Mouse (Mus musculus): ENCODE results near the gene Gm9887. TPM values are rescaled to one million over a fixed set of nuclear protein-coding genes. Genes with fewer than 3 reads are reported as not detected.

Gene Gm9887
- total and polyA plus RNA-seq, 2 experiments: 0.37 to 0.48 TPM

DNA sequence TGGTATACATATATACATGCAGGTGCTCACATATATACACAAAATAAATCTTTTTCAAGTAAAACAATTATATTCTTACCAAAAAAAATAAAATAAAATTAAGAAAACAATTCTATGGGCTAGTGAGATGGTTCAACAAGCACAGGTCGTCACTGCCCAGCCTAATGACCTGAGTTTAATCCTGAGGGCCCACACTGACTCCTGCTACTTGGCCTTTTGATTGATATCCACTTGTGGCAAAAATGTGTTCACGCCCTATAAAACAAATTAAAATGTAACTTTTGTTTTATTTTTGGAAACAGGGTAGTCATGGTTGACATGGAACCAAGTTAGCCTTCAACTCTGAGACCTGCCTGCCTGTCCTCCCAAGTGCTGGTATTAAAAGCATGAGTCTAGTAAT lies 22.3 kb downstream of the Gm9887 start:
- no peaks in the 10 kb centered on the region for H3K79me2 ChIP-seq (ENCODE audit: control insufficient read depth, insufficient read depth, low read length)
- no peak overlapping the region for H3K4me3 ChIP-seq (ENCODE audit: insufficient read depth, low read depth, low read length)
- WGBS: 85% methylated on average over 2 of the region's 2 CpGs
- no peak for TF ChIP-seq POLR2A (IDR thresholded peaks at IDR 0.05; ENCODE audit: extremely low read depth, insufficient read depth, low read length)
- H3K27me3 ChIP-seq (ENCODE audit: control insufficient read depth, insufficient read depth, low read length): no peaks in the 10 kb centered on the region
- no peaks in the 10 kb centered on the region for H3K4me1 ChIP-seq (ENCODE audit: control insufficient read depth, insufficient read depth, low read length)
- peaks cover 62% of the 10 kb centered on the region for H3K36me3 ChIP-seq (ENCODE audit: control insufficient read depth, insufficient read depth, low read length)
- no peak overlapping the region for H3K9ac ChIP-seq (ENCODE audit: low read depth, low read length)
- DNase-seq (ENCODE audit: extremely low read depth, low read depth, low spot score): no peak
- H3K27ac ChIP-seq (replicated peaks; ENCODE audit: insufficient read depth, low read depth, low read length): no peak overlapping the region

DNA sequence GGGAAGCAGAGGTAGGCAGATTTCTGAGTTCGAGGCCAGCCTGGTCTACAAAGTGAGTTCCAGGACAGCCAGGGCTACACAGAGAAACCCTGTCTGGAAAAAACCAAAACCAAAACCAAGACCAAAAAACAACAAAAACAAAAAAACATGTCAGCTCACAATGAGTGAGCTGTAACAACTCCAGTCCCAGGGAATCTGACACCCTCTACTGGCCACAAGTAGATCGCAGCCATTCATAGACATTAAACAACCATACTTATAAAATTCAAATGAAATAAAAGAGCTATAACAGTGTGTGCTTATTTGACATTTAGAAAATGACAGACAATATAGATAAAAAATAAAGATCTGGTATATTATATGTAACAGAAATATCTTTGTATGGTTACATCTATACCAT lies 38.7 kb downstream of the Gm9887 start:
- Histone ChIP-seq H3K4me1 (ENCODE audit: control insufficient read depth, insufficient read depth, low read length) (no peaks in the 10 kb centered on the region), H3K4me3 (ENCODE audit: insufficient read depth, low read depth, low read length) (no peak overlapping the region), H3K27ac (replicated peaks; ENCODE audit: insufficient read depth, low read depth, low read length) (no peak overlapping the region), H3K79me2 (ENCODE audit: control insufficient read depth, insufficient read depth, low read length) (no peaks in the 10 kb centered on the region; the same call in 1 of the 2 replicates), H3K9ac (ENCODE audit: low read depth, low read length) (no peak overlapping the region), H3K36me3 (ENCODE audit: control insufficient read depth, insufficient read depth, low read length) (peaks cover 44% of the 10 kb centered on the region), H3K27me3 (ENCODE audit: control insufficient read depth, insufficient read depth, low read length) (no peaks in the 10 kb centered on the region)
- TF ChIP-seq CTCF (IDR thresholded peaks at IDR 0.05; ENCODE audit: low read depth, low read length) (no peak; the same call in 1 of the 2 replicates), POLR2A (IDR thresholded peaks at IDR 0.05; ENCODE audit: extremely low read depth, insufficient read depth, low read length) (no peak)
- 84% methylated on average over 2 of the region's 2 CpGs for WGBS
- DNase-seq (ENCODE audit: extremely low read depth, low read depth, low spot score): no peak

DNA sequence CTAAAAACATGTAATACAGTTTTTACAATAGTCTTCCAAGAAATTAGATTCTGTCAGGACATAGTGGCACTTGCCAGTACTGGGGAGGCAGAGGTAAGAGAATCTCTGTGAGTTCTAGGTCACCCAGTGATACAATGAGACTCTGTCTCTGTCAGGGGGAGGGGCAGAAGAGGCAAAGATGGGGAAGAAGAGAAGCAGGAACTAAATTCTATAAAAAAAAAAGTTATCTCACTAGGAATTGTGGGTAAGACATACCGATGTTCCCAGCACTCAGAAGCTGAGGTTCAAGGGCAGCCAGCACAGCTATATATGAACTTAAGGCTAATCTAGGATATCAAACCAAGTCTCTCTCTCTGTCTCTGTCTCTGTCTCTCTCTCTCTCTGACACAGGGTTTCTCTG lies 40.1 kb downstream of the Gm9887 start:
- H3K27ac ChIP-seq (replicated peaks; ENCODE audit: insufficient read depth, low read depth, low read length): no peak overlapping the region
- no peak overlapping the region for H3K4me3 ChIP-seq (ENCODE audit: insufficient read depth, low read depth, low read length)
- peaks cover 44% of the 10 kb centered on the region for H3K36me3 ChIP-seq (ENCODE audit: control insufficient read depth, insufficient read depth, low read length)
- no peaks in the 10 kb centered on the region for H3K4me1 ChIP-seq (ENCODE audit: control insufficient read depth, insufficient read depth, low read length)
- WGBS: 65% methylated on average over 1 of the region's 1 CpGs
- no peaks in the 10 kb centered on the region for H3K79me2 ChIP-seq (ENCODE audit: control insufficient read depth, insufficient read depth, low read length)
- no peak for TF ChIP-seq POLR2A (IDR thresholded peaks at IDR 0.05; ENCODE audit: extremely low read depth, insufficient read depth, low read length)
- no peak for TF ChIP-seq CTCF (IDR thresholded peaks at IDR 0.05; ENCODE audit: low read depth, low read length)
- no peaks in the 10 kb centered on the region for H3K27me3 ChIP-seq (ENCODE audit: control insufficient read depth, insufficient read depth, low read length)
- no peak overlapping the region for H3K9ac ChIP-seq (ENCODE audit: low read depth, low read length)
- DNase-seq (ENCODE audit: extremely low read depth, low read depth, low spot score): no peak

DNA sequence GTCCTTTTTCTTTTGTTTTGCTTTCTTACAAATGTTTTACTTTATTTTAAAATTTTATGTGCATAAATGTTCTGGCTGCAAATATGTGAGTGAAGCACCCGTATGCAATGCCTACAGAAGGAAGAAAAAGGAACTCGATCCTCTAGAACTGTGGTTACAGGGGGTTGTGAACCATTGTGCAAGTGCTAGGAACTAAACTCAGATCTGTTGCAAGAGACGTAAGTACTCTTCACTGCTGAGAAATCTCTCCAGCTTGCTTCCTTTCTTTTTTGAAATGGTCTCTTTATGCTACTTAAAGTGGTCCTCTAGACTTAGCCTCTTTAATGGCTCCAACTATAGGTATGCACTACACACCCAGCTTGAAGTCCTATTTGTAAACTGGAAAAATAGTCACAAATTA lies 41.1 kb downstream of the Gm9887 start:
- WGBS: 94% methylated on average over 3 of the region's 3 CpGs

More for the DNA sequence above, 41.1 kb downstream of the Gm9887 start:
- Histone ChIP-seq H3K4me3 (ENCODE audit: insufficient read depth, low read depth, low read length) (no peak overlapping the region), H3K27me3 (ENCODE audit: control insufficient read depth, insufficient read depth, low read length) (no peaks in the 10 kb centered on the region), H3K27ac (replicated peaks; ENCODE audit: insufficient read depth, low read depth, low read length) (no peak overlapping the region), H3K4me1 (ENCODE audit: control insufficient read depth, insufficient read depth, low read length) (no peaks in the 10 kb centered on the region), H3K36me3 (ENCODE audit: control insufficient read depth, insufficient read depth, low read length) (peaks cover 43% of the 10 kb centered on the region), H3K79me2 (ENCODE audit: control insufficient read depth, insufficient read depth, low read length) (no peaks in the 10 kb centered on the region), H3K9ac (ENCODE audit: low read depth, low read length) (no peak overlapping the region)
- peak; percentile 25 for DNase-seq (ENCODE audit: extremely low read depth, low read depth, low spot score)
- no peak for TF ChIP-seq POLR2A (IDR thresholded peaks at IDR 0.05; ENCODE audit: extremely low read depth, insufficient read depth, low read length)
- TF ChIP-seq CTCF (IDR thresholded peaks at IDR 0.05; ENCODE audit: low read depth, low read length): no peak

Other genes with a start within 250 kb of the Gm9887 start
- gene Rps29, start 213.3 kb downstream of the Gm9887 start, total RNA-seq (2014; rRNA removed): 137 and 202 TPM in 2 replicates
- 779 and 865 TPM in 2 replicates for gene Rps29, start 213.3 kb downstream of the Gm9887 start, polyA plus RNA-seq (2012; rRNA removed)
- 0.67 TPM in 1 of 2 replicates, not detected in the other for gene Lrr1, start 203.6 kb downstream of the Gm9887 start, total RNA-seq (2014; rRNA removed)
- not detected in 2 replicates for gene Lrr1, start 203.6 kb downstream of the Gm9887 start, polyA plus RNA-seq (2012; rRNA removed)
- gene Rpl36al, start 188.4 kb downstream of the Gm9887 start, total RNA-seq (2014; rRNA removed): 412 and 466 TPM in 2 replicates
- 129 and 148 TPM in 2 replicates for gene Rpl36al, start 188.4 kb downstream of the Gm9887 start, polyA plus RNA-seq (2012; rRNA removed)
- 33.9 and 34.0 TPM in 2 replicates for gene Mgat2, start 188.3 kb downstream of the Gm9887 start, total RNA-seq (2014; rRNA removed)
- 15.8 and 16.7 TPM in 2 replicates for gene Mgat2, start 188.3 kb downstream of the Gm9887 start, polyA plus RNA-seq (2012; rRNA removed)
- gene Gm49383, start 175.4 kb downstream of the Gm9887 start, total RNA-seq (2014; rRNA removed): 2.4 and 3.3 TPM in 2 replicates
- 1.1 and 1.8 TPM in 2 replicates for gene Gm49383, start 175.4 kb downstream of the Gm9887 start, polyA plus RNA-seq (2012; rRNA removed)
- gene Dnaaf2, start 174.0 kb downstream of the Gm9887 start, total RNA-seq (2014; rRNA removed): 0.74 and 1.0 TPM in 2 replicates
- 0.64 and 1.1 TPM in 2 replicates for gene Dnaaf2, start 174.0 kb downstream of the Gm9887 start, polyA plus RNA-seq (2012; rRNA removed)
- gene Gm49384, start 168.2 kb downstream of the Gm9887 start, total RNA-seq (2014; rRNA removed): 0.92 and 1.5 TPM in 2 replicates
- gene Gm49384, start 168.2 kb downstream of the Gm9887 start, polyA plus RNA-seq (2012; rRNA removed): 0.87 TPM in 1 of 2 replicates, not detected in the other
- 0.74 and 1.8 TPM in 2 replicates for gene Pole2, start 144.3 kb downstream of the Gm9887 start, total RNA-seq (2014; rRNA removed)
- gene Pole2, start 144.3 kb downstream of the Gm9887 start, polyA plus RNA-seq (2012; rRNA removed): 0.24 and 0.36 TPM in 2 replicates
- gene Klhdc1, start 131.3 kb downstream of the Gm9887 start, total RNA-seq (2014; rRNA removed): 0.46 and 0.67 TPM in 2 replicates
- 0.07 and 0.10 TPM in 2 replicates for gene Klhdc1, start 131.3 kb downstream of the Gm9887 start, polyA plus RNA-seq (2012; rRNA removed)
- gene Klhdc2, start 75.8 kb downstream of the Gm9887 start, total RNA-seq (2014; rRNA removed): 40.5 and 43.0 TPM in 2 replicates
- gene Klhdc2, start 75.8 kb downstream of the Gm9887 start, polyA plus RNA-seq (2012; rRNA removed): 22.2 TPM in 2 replicates
- gene Nemf, start 15.3 kb downstream of the Gm9887 start, total RNA-seq (2014; rRNA removed): 14.6 and 16.0 TPM in 2 replicates
- gene Nemf, start 15.3 kb downstream of the Gm9887 start, polyA plus RNA-seq (2012; rRNA removed): 1.7 and 2.2 TPM in 2 replicates
- 40.7 and 48.3 TPM in 2 replicates for gene Arf6, start 308 bp downstream of the Gm9887 start, total RNA-seq (2014; rRNA removed)
- 62.7 and 66.7 TPM in 2 replicates for gene Arf6, start 308 bp downstream of the Gm9887 start, polyA plus RNA-seq (2012; rRNA removed)
- gene Vcpkmt, start 210.6 kb upstream of the Gm9887 start, total RNA-seq (2014; rRNA removed): 2.2 and 3.0 TPM in 2 replicates
- 2.6 and 2.9 TPM in 2 replicates for gene Vcpkmt, start 210.6 kb upstream of the Gm9887 start, polyA plus RNA-seq (2012; rRNA removed)

All from liver, adult 2 months (tissue).